Mouse (Mus musculus): ENCODE results near the gene Gm17631.

- TF ChIP-seq CTCF (IDR thresholded peaks at IDR 0.05; ENCODE audit: insufficient read depth, low read depth, low read length) (no peak), POLR2A (IDR thresholded peaks at IDR 0.05; ENCODE audit: insufficient read depth, low read depth, low read length) (no peak)
Measured at GRCm38 (mm10) chr6:129817731-129818130, 44.7 kb upstream of the Gm17631 start.
